Mouse (Mus musculus): ENCODE data around the gene Mapk11.

DNA sequence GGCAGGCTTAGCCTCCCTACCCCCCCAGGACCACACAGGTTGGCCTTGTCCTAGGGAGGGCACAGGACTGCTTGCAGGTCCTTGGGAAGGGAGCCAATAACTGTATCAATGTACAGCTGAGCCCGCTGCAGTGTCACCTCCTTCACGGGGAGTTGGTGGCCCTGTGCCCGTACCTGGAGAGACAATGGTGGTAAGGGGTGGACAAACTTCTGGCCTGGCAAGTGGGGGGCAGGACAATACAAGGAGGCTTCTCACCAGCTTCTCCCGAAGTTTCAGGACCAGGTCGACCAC, 35.5 kb upstream of the Mapk11 start:
- TF ChIP-seq CTCF (IDR thresholded peaks at IDR 0.05; ENCODE audit: low read depth, low read length), result no peak
- no peak for TF ChIP-seq EP300 (IDR thresholded peaks at IDR 0.05; ENCODE audit: insufficient read depth, low read depth, low read length)

Measured in ES-Bruce4 (cell line).